Mouse (Mus musculus): Measurements from ENCODE around the gene Dlx1. TPM values are rescaled to one million over a fixed set of nuclear protein-coding genes. Genes with fewer than 3 reads are reported as not detected.

Gene Dlx1
- total RNA-seq, 2 experiments from 2014 or later: 0.10 TPM; not detected in 1

DNA sequence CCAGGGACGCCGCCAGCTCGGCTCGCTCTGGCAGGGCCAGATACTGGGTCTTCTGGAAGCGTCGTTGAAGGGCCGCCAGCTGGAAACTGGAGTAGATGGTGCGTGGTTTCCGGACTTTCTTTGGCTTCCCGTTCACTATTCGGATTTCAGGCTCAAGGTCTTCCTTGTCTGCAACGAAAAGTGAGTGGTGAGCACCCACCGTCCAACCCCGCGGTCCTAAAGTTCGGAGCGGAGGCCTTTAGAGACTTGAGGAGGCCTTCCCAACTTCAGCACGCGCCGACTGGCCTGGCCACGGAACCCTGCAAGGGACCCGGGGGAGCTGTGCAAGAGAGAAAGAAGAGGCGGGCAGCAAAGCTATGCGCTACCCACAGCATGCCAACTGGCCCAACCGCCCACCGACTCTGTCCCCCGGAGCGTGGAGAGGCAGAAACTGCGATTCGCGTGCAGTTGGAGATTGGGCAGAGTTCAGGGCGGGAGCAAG lies 17.5 kb downstream of the Dlx1 start:
- no peak for DNase-seq (ENCODE audit: low spot score in 2 of 2)

DNA sequence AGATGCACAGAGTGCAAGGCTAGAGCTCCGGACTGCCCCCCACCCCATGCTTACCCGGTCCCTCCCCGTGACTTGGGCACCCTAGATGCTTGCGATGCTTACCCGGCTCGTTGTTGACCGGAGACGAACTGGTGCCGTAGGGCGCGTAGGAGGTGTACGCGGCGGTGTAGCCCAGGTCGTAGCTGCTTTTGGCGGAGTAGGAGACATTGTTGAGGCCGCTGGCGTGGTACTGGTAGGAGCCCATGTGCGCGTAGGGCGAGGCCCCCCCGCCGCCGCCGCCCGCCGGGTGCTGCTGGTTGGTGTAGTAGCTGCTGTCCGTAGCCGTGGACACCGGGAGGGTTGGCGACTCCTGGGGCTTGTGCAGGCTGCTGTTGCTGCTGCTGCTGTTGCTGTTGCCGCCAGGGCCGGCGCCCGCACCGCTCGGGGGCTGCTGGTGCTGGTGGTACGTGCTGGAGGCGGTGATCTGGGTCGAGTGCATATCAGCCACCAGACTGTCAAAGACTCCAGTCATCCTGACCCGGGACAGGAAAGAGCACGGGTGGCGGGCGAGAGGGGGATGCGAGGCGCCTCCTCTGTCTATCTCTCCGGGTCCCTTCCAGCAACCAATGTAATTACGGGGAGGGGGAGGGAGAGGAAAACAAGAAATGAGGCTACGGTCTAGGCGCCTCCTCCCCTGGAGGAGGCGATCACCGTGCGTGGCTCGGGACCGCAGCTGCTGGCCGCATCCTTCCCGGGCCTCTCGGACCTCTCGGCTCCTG lies 18.1 kb downstream of the Dlx1 start:
- DNase-seq (ENCODE audit: low spot score in 2 of 2): no peak

DNA sequence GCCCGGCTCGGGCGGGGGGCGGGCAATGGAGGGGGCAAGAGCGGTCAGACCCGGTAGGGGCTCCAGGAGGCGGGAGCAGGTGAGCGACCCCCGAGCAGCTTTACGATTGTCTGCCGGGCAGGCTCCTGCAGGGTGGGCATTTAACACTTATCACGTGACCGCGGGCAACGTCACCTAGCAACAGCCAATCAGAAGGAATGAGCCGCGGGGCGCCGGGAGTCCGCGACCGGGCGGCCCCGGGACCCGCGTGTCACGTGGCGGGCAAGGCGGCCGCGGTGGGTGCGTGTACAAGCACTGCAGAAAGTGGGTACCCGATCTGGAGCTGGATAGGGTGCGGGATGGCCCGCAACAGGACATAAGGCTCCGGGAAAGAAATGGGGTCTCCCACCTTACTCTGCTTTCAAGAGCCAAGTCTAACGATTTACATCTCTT lies 18.7 kb downstream of the Dlx1 start, which contains the start of gene Dlx2:
TSS of gene Dlx2 (minus strand) at position 115 of the 432 bp plus-strand sequence.
- DNase-seq (ENCODE audit: low spot score in 2 of 2): no peak

GRCm38 (mm10) chr2:71547829-71548228 lies 19.9 kb downstream of the Dlx1 start:
- peak; percentile 71 to 75 for DNase-seq (ENCODE audit: low spot score in 2 of 2)

DNA sequence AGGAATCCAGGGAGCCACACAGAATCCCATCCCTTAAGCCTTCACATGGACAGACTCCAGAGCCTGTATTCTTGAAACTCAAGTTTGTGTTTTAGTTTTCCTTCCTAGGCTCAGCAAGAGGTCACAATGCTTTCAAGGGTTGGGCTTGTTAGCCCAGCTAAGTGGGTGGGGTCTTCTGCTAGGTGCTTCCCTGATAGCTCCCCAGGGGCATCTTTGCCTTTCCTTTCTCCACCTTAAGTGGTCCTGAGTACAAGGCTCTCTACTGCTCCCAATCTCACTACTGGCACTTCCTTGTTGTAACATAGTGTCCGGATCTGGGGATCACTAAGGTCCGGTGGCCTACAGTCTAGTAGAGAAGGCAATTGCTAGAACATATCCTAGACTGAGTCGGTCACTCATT lies 22.4 kb downstream of the Dlx1 start:
- DNase-seq (ENCODE audit: low spot score in 2 of 2): no peak

DNA sequence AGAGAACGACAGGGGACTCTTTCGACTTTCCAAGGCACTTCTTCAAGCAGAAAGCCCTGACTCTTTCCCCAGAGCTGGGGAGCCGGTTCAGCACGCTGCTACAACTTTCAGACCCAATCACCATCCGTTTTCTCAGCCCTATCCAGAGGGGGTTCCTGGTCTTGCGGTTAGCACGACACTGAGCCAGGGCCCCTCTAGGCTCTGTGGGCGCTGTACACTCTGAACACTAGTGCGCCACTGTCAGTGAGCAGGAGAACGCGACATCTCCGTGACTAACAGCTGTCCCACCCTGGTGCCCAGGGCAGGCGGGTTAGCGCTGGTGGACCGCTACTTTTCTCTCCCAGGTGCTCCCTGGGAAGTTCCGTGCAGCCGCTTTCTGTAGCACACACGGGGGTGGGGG lies 23.8 kb downstream of the Dlx1 start:
- no peak for DNase-seq (ENCODE audit: low spot score in 2 of 2)

DNA sequence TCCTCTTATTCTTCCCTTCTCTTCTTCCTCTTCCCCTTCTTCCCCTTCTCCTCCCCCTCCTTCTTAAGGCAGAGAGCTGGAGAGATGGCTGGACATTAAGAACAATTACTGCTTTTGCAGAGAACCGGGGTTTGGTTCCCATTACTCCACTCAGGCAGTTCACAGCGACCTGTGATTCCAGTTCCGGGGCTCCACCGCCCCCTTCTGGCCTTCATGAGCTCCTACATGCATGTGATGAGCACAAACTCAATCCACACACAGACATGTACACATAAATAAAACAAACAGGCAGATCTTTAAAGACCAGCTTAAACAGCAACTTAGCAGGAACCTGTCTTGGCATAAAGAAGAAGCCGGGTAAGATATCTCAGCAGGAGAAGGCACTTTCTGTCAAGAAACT lies 28.2 kb downstream of the Dlx1 start:
- no peak for DNase-seq (ENCODE audit: low spot score in 2 of 2)

DNA sequence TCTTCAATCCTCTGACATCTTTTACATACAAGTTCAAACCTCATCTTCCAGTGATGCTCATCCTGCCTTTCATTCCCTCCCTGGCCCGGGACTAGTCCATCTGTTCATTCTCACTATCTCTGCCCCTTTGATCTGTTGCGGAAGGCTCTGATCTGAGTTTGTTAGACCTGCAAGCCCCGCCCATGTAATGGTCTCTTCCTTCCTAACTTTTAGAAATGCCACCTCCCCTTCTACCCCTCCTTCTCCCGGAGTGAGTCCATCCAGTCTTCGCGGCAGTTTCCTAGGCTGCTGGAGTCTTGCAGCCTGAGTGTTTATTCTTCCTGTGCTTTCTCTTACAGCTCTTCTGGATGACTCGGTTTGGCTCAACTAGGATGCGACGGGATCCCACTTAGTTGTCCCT lies 38.6 kb downstream of the Dlx1 start:
- DNase-seq (ENCODE audit: low spot score in 2 of 2): no peak

DNA sequence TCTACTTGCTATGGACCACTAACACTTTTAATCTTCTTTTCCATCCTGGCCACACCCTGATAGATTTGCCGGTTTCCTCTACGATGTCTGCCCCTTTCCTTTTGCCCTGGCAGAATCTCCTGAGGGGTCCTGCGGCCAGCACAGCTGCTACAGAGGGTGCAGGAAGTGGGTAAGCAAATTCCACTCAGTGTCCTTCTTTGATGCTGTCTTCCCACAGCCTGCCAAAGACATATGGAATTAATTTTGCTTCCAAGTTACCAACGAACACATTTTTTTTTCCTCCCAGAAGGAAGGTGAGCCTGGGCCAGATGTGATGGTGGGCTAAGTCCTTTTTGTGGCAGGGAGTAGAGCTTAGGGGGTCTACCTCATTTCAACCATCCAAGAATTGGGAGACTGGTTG lies 45.8 kb downstream of the Dlx1 start:
- DNase-seq (ENCODE audit: low spot score in 2 of 2): no peak

DNA sequence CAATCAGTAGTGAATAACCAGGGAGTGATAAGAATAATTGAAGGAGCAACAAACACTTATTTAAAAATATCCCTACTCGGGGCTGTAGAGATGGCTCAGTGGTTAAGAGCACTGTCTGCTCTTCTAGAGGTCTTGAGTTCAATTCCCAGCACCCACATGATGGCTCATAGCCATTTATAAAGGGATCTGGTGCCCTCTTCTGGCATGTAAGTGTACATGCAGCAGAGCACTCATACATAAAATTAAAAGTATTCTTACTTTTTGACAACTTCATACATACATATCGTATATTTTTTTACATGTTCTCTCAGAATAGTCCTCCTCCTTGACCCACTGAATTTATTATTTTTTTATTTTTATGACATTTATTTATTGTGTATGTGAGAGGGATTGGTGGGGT lies 49.1 kb downstream of the Dlx1 start:
- no peak for DNase-seq (ENCODE audit: low spot score in 2 of 2)

DNA sequence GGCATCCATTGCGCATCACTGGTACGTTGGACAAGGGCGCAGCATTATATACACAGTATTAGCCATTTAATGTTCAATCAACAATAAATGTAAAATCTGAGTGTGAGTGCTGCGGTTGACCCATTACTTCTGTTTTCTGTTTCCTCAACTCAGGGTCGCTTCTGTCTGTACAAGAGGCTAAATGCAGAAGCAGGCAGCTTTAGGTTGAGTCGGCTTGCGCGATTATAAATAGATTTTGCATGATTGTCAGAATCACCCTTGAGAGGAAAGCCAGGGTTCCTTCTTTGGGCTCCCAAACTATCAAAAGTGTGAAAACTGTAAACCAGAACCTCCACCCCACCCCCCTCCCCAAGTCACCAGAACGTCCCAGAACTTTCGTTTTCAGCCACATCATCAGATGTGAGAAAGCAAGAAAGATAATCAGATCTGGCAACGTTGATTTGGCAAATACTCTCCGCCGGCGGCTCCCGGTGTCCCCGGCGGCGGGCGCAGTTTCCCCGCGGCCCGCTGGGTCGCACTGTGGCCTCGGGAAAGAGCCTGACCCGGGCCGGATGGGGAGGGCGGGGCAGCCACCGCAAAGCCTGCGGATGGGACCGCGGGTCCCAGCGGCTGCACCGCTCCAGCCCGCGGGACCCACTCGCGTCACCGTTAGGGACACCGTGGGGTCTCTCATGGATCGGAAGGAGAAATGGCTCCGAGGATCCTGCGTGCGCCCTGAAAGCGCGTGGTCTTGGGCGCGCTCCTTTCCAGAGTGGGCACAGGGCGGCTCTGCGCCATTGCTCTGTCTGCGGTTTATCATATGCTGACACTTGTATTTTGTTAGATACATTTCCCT lies 52.9 kb downstream of the Dlx1 start:
- peak; percentile 29 to 63 for DNase-seq (ENCODE audit: low spot score in 2 of 2)

- DNase-seq (ENCODE audit: low spot score in 2 of 2): no peak
Observed at GRCm38 (mm10) chr2:71581488-71581887, 53.6 kb downstream of the Dlx1 start.

Other genes with a start within 250 kb of the Dlx1 start
- 100 to 1,000 TPM; 179 to 227 TPM for gene Slc25a12, start 160.4 kb upstream of the Dlx1 start, total RNA-seq (2021)
- 10 to 100 TPM; 27.2 to 32.3 TPM for gene Hat1, start 139.2 kb upstream of the Dlx1 start, total RNA-seq (2021)
- gene Metap1d, start 74.8 kb upstream of the Dlx1 start, total RNA-seq (2021): 10 to 100 TPM; 25.1 to 28.4 TPM
- under 1 TPM; 0.10 to 0.13 TPM for gene Dlx2, start 18.6 kb downstream of the Dlx1 start, total RNA-seq (2021)
- 10 to 100 TPM; 73.4 to 76.6 TPM for gene Itga6, start 217.5 kb downstream of the Dlx1 start, total RNA-seq (2021)

Data from gastrocnemius, postnatal 4 days (tissue).